Mouse (Mus musculus): ENCODE results near the gene Smyd4.

Gene Smyd4

DNA sequence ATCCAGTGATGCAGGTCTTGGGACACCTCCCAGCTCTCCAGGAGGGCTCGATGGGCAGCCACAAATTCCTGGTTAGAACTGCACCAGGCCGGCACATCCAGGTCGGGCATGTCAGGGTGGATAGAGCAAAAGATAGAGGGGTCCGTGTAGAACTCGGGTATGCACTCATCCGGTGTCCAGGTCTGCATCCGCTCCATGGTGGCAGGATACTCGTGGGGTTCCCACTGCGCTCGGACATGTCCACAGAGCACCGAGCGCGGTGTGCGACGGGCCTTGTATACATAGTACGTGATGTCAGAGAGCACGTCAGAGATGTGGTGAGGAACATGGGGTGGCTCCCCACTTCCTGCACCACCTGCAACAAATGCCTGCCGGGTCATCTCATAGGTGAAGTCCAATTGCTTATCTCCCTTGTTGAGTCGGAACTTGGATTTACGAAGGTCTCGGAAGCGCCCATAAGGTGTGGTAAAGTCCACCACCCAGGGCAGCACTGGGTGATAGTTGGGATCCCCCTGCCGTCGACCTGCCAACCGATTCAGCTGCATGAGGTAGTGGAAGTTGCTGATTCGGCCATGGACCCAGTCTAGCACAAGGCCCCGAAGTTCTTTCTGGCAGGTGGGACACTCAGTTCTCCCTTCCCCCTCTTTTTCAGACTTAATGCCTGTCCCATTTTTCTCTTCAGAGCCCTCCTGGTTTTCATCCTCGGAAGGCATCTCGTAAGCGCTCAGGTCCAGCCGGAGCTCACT lies 104.8 kb downstream of the Smyd4 start:
- no peak for DNase-seq (ENCODE audit: low spot score in 2 of 2)

GRCm38 (mm10) chr11:75453991-75454930 lies 106.0 kb downstream of the Smyd4 start, which contains the start of gene Wdr81:
Wdr81 (minus strand) TSS chr11:75454717.
- peak; percentile 62 to 77 for DNase-seq (ENCODE audit: low spot score in 2 of 2)
